Mouse (Mus musculus): ENCODE measurements around the gene Atp6v1g2. TPM values are rescaled to one million over a fixed set of nuclear protein-coding genes. Genes with fewer than 3 reads are reported as not detected.

Atp6v1g2 gene
- polyA plus RNA-seq, 1 experiment, result 765 TPM

DNA sequence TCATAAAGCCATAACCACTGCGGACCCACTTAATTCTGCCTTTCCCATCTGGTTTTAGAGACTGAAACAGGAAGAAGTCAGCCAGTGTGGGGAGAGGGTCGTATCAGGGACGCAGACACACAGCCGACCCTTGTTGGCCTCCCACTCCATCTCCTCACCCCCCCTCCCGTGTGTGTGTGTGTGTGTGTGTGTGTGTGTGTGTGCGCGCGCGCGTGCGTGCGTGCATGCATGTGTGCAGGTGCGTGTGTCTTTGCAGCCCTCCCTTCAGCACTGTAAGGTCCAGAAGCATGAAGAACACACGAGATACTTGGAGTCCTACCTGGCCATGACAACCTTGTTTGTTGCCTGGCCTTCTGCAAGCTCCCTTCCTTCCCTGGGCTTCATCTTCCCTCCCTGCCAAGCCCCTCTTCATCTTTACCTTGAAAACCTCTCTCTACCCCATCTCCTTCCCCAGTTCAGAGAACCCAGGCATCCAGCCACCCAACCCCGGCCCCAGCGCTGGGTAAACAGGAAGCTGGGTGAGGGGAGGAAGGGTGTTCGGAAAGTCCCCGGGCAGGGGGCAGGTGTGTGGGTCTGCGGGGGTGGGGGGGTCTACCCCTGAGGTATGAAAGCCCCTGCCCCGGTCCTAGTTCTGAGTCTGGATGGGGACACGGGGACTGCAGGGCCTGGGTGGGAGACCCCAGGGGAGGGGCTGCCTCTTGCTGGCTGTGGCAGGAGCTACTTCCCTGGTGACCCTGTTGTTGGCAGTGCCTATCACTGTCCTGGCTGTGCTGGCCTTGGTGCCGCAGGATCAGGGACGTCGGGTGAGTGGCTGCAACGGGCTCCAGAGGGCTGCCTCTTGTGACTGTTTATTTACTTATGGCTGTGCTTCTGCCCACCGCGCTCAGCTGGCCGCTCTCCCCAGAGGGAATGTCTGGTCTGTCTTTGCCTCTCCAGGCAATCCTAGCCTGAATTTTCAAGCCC lies 39.3 kb upstream of the Atp6v1g2 start, which contains the start of gene Ltb:
Gene Ltb, plus strand, starts transcription at position 559 of the 963 bp plus-strand sequence.
- no peaks in the 10 kb centered on the region for H3K4me1 ChIP-seq (ENCODE audit: control insufficient read depth, insufficient read depth, low read length)
- no peak within 1 kb of the TSS for H3K27ac ChIP-seq (ENCODE audit: insufficient read depth, low read length)
- TF ChIP-seq CTCF (IDR thresholded peaks at IDR 0.05; ENCODE audit: extremely low read depth, insufficient read depth, low read length) (no peak), POLR2A (IDR thresholded peaks at IDR 0.05; ENCODE audit: extremely low read depth, insufficient read depth, low read length) (no peak)
- H3K4me3 ChIP-seq (ENCODE audit: insufficient read depth, low read length), result no peak within 1 kb of the TSS

DNA sequence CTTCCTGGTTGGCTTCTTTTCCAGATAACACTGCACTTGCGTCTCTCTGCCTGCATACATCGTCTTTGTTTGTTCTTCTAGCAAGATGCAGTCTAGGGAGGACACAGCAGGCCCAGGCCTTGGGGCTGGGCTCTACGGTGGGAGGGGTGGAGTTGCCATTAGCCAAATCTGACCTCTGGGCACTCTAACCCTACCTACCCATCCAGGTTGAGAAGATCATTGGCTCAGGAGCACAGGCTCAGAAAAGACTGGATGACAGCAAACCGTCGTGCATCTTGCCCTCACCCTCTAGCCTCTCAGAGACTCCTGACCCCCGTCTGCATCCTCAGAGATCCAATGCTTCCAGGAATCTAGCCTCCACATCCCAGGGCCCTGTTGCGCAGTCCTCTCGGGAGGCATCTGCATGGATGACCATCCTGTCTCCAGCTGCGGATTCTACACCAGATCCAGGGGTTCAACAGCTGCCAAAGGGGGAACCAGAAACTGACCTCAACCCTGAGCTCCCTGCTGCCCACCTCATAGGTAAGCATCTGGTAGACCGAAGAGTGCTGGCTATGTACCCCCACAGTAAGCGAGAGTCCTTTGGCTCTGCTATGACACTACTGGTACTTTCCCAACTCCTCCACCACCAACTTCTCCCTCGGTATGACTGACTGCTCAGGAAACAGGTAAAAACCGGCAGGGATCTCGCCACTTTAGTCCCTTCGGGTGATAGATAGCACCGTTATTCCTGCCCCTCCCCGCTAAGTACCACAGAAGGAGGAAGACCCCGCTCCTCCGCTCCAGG lies 38.4 kb upstream of the Atp6v1g2 start:
- H3K27ac ChIP-seq (ENCODE audit: insufficient read depth, low read length), result no peak overlapping the region
- H3K4me3 ChIP-seq (ENCODE audit: insufficient read depth, low read length), result no peak overlapping the region
- no peaks in the 10 kb centered on the region for H3K4me1 ChIP-seq (ENCODE audit: control insufficient read depth, insufficient read depth, low read length)
- no peak for TF ChIP-seq POLR2A (IDR thresholded peaks at IDR 0.05; ENCODE audit: extremely low read depth, insufficient read depth, low read length)
- no peak for TF ChIP-seq CTCF (IDR thresholded peaks at IDR 0.05; ENCODE audit: extremely low read depth, insufficient read depth, low read length)

GRCm38 (mm10) chr17:35195631-35196320 lies 37.7 kb upstream of the Atp6v1g2 start:
- 0 out of 2 replicates have a peak overlapping the region, but pooled peaks have one; percentile 13 for H3K4me3 ChIP-seq (ENCODE audit: insufficient read depth, low read length)
- TF ChIP-seq POLR2A (IDR thresholded peaks at IDR 0.05; ENCODE audit: extremely low read depth, insufficient read depth, low read length) (no peak), CTCF (IDR thresholded peaks at IDR 0.05; ENCODE audit: extremely low read depth, insufficient read depth, low read length) (peak; percentile 56)
- no peak overlapping the region for H3K27ac ChIP-seq (ENCODE audit: insufficient read depth, low read length)
- no peaks in the 10 kb centered on the region for H3K4me1 ChIP-seq (ENCODE audit: control insufficient read depth, insufficient read depth, low read length)

DNA sequence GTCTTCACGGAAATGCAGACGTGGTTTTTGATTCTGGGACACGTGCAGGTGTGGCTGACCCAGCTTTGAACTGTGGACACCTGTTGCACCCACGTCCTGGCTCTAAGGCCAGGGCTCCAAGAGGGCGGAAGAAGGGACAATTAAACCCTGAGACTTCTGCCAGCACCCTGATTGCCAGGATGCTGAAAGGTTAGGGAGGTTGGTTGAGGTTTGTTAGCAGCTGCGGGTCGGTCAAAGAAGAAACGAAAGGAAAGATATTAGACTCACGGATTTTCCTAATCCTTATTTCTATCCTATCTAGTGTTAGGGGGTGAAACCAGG lies 37.2 kb upstream of the Atp6v1g2 start:
- Histone ChIP-seq H3K4me3 (ENCODE audit: insufficient read depth, low read length) (no peak overlapping the region), H3K4me1 (ENCODE audit: control insufficient read depth, insufficient read depth, low read length) (no peaks in the 10 kb centered on the region), H3K27ac (ENCODE audit: insufficient read depth, low read length) (no peak overlapping the region)
- TF ChIP-seq CTCF (IDR thresholded peaks at IDR 0.05; ENCODE audit: extremely low read depth, insufficient read depth, low read length) (no peak), POLR2A (IDR thresholded peaks at IDR 0.05; ENCODE audit: extremely low read depth, insufficient read depth, low read length) (no peak)

- Histone ChIP-seq H3K4me3 (ENCODE audit: insufficient read depth, low read length) (no peak overlapping the region), H3K4me1 (ENCODE audit: control insufficient read depth, insufficient read depth, low read length) (no peaks in the 10 kb centered on the region), H3K27ac (ENCODE audit: insufficient read depth, low read length) (no peak overlapping the region)
- TF ChIP-seq CTCF (IDR thresholded peaks at IDR 0.05; ENCODE audit: extremely low read depth, insufficient read depth, low read length), result no peak
- no peak for TF ChIP-seq POLR2A (IDR thresholded peaks at IDR 0.05; ENCODE audit: extremely low read depth, insufficient read depth, low read length)
Observed at GRCm38 (mm10) chr17:35197126-35197525, 36.3 kb upstream of the Atp6v1g2 start.

GRCm38 (mm10) chr17:35198029-35198428 lies 35.4 kb upstream of the Atp6v1g2 start:
- H3K4me3 ChIP-seq (ENCODE audit: insufficient read depth, low read length), result no peak overlapping the region
- no peak for TF ChIP-seq POLR2A (IDR thresholded peaks at IDR 0.05; ENCODE audit: extremely low read depth, insufficient read depth, low read length)
- no peak for TF ChIP-seq CTCF (IDR thresholded peaks at IDR 0.05; ENCODE audit: extremely low read depth, insufficient read depth, low read length)
- no peak overlapping the region for H3K27ac ChIP-seq (ENCODE audit: insufficient read depth, low read length)
- H3K4me1 ChIP-seq (ENCODE audit: control insufficient read depth, insufficient read depth, low read length), result no peaks in the 10 kb centered on the region

- TF ChIP-seq POLR2A (IDR thresholded peaks at IDR 0.05; ENCODE audit: extremely low read depth, insufficient read depth, low read length) (no peak), CTCF (IDR thresholded peaks at IDR 0.05; ENCODE audit: extremely low read depth, insufficient read depth, low read length) (no peak)
- Histone ChIP-seq H3K27ac (ENCODE audit: insufficient read depth, low read length) (no peak overlapping the region), H3K4me3 (ENCODE audit: insufficient read depth, low read length) (no peak overlapping the region), H3K4me1 (ENCODE audit: control insufficient read depth, insufficient read depth, low read length) (no peaks in the 10 kb centered on the region)
Observed at GRCm38 (mm10) chr17:35198946-35199345, 34.5 kb upstream of the Atp6v1g2 start.

- Histone ChIP-seq H3K4me3 (ENCODE audit: insufficient read depth, low read length) (no peak overlapping the region), H3K4me1 (ENCODE audit: control insufficient read depth, insufficient read depth, low read length) (no peaks in the 10 kb centered on the region), H3K27ac (ENCODE audit: insufficient read depth, low read length) (no peak overlapping the region)
- TF ChIP-seq CTCF (IDR thresholded peaks at IDR 0.05; ENCODE audit: extremely low read depth, insufficient read depth, low read length) (no peak), POLR2A (IDR thresholded peaks at IDR 0.05; ENCODE audit: extremely low read depth, insufficient read depth, low read length) (no peak)
Observed at GRCm38 (mm10) chr17:35200398-35200797, 33.1 kb upstream of the Atp6v1g2 start.

- Histone ChIP-seq H3K4me3 (ENCODE audit: insufficient read depth, low read length) (no peak overlapping the region), H3K4me1 (ENCODE audit: control insufficient read depth, insufficient read depth, low read length) (no peaks in the 10 kb centered on the region), H3K27ac (ENCODE audit: insufficient read depth, low read length) (no peak overlapping the region)
- TF ChIP-seq POLR2A (IDR thresholded peaks at IDR 0.05; ENCODE audit: extremely low read depth, insufficient read depth, low read length) (no peak), CTCF (IDR thresholded peaks at IDR 0.05; ENCODE audit: extremely low read depth, insufficient read depth, low read length) (no peak)
Observed at GRCm38 (mm10) chr17:35201128-35201527, 32.3 kb upstream of the Atp6v1g2 start.
